Mouse (Mus musculus) lung, embryonic 16.5 days (tissue): ENCODE measurements at regions not wholly inside any gene's neighbourhood (a gene's known extent, or its start where the extent isn't known, plus 50 kb on each side); places are given as distances from the start of the nearest gene placed in this dataset.

Experiments used
- ATAC-seq: fragments of 200-750 bp; cut with Nextera tagmentation; 2 replicates; pipeline ENCODE4 v1.8.0; 2017; ENCODE audit warnings: low read depth, mild to moderate bottlenecking, moderate library complexity
- H3K27ac ChIP-seq: fragments of 300-500 bp; sonication (generic); 2 replicates; pipeline ENCODE4 v1.5.1; 2014; ENCODE audit warnings: mild to moderate bottlenecking, control low read depth, low read length
- H3K27me3 ChIP-seq: fragments of 300-500 bp; sonication (generic); 2 replicates; pipeline ENCODE4 v1.6.1; 2014; ENCODE audit warnings: low read depth, low read length, mixed read lengths; ENCODE audit not compliant: control insufficient read depth, insufficient read depth
- H3K36me3 ChIP-seq: fragments of 300-500 bp; sonication (generic); 2 replicates; pipeline ENCODE4 v1.6.1; 2014; ENCODE audit warnings: low read length; ENCODE audit not compliant: control insufficient read depth, insufficient read depth
- H3K4me1 ChIP-seq: fragments of 300-500 bp; sonication (generic); replicated peaks from 2 replicates; pipeline ENCODE4 v1.6.1; 2014; ENCODE audit warnings: low read length, mixed read lengths; ENCODE audit not compliant: control insufficient read depth, insufficient read depth
- H3K4me2 ChIP-seq: fragments of 300-500 bp; sonication (generic); 2 replicates; pipeline ENCODE4 v1.6.1; 2014; ENCODE audit warnings: low read depth, low read length, control low read depth
- H3K4me3 ChIP-seq: fragments of 300-500 bp; sonication (generic); 2 replicates; pipeline ENCODE4 v1.5.1; 2014; ENCODE audit warnings: mild to moderate bottlenecking, low read length, control low read depth
- H3K9ac ChIP-seq: fragments of 300-500 bp; sonication (generic); 2 replicates; pipeline ENCODE4 v1.6.1; 2014; ENCODE audit warnings: low read length, control low read depth
- H3K9me3 ChIP-seq: fragments of 300-500 bp; sonication (generic); 2 replicates; pipeline ENCODE4 v1.6.1; 2016; ENCODE audit warnings: low read length; ENCODE audit not compliant: control insufficient read depth
- WGBS: fragments of 180-500 bp; shearing (Covaris S2); extraction: QIAGEN DNeasy Blood & Tissue Kit; methylation state at CpG from one replicate; pipeline ENCODE4 v1.1.7; 2014; 5-methylcytosine and 5-hydroxymethylcytosine counted together

DNA sequence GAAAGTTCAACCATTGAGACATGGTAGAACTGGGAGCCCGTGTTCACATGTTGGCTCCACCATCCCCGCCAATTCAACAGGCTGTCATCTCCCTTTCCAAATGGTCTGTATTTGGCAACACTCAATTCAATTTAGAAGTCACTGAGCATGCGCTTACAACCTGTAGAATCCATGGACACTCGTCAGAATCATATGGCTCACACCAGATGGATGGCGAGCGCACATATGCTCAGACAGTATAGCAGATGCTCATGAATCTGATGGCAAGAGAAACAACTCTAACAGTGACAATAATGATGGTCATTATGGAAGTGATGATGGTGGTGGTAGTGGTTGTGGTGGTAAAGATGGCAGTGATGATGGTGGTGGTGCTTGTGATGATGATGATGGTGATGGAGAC, 148.9 kb upstream of the Zdhhc25 start:
- no peaks in the 10 kb centered on the region for H3K36me3 ChIP-seq
- H3K9ac ChIP-seq = no peak overlapping the region
- no peak for ATAC-seq
- no peak overlapping the region for H3K4me2 ChIP-seq
- H3K4me3 ChIP-seq = no peak overlapping the region
- H3K9me3 ChIP-seq = no peaks in the 10 kb centered on the region
- no peak overlapping the region for H3K27ac ChIP-seq
- no peaks in the 10 kb centered on the region for H3K4me1 ChIP-seq
- 93% methylated on average over 6 of the region's 6 CpGs for WGBS
- no peaks in the 10 kb centered on the region for H3K27me3 ChIP-seq

- no peaks in the 10 kb centered on the region for H3K9me3 ChIP-seq
- no peak for ATAC-seq
- WGBS = 74% methylated on average over 12 of the region's 12 CpGs
Measured at GRCm38 (mm10) chr15:88468107-88468506, 132.0 kb upstream of the Zdhhc25 start.

GRCm38 (mm10) chr15:88468810-88469209, 131.3 kb upstream of the Zdhhc25 start:
- no peak overlapping the region for H3K4me3 ChIP-seq
- H3K4me2 ChIP-seq = no peak overlapping the region
- WGBS = 21% methylated on average over 2 of the region's 2 CpGs
- H3K9ac ChIP-seq = no peak overlapping the region
- ATAC-seq = no peak
- H3K27me3 ChIP-seq = no peaks in the 10 kb centered on the region
- H3K9me3 ChIP-seq = no peaks in the 10 kb centered on the region
- H3K36me3 ChIP-seq = no peaks in the 10 kb centered on the region
- H3K27ac ChIP-seq = no peak overlapping the region
- no peaks in the 10 kb centered on the region for H3K4me1 ChIP-seq

More at GRCm38 (mm10) chr15:88468107-88468506, 132.0 kb upstream of the Zdhhc25 start:
- no peak overlapping the region for H3K9ac ChIP-seq
- no peaks in the 10 kb centered on the region for H3K27me3 ChIP-seq
- no peaks in the 10 kb centered on the region for H3K36me3 ChIP-seq
- no peak overlapping the region for H3K27ac ChIP-seq
- H3K4me1 ChIP-seq = no peaks in the 10 kb centered on the region
- no peak overlapping the region for H3K4me2 ChIP-seq
- no peak overlapping the region for H3K4me3 ChIP-seq

- ATAC-seq = no peak
- H3K4me1 ChIP-seq = no peaks in the 10 kb centered on the region
- H3K36me3 ChIP-seq = no peaks in the 10 kb centered on the region
- H3K4me3 ChIP-seq = no peak overlapping the region
- no peak overlapping the region for H3K9ac ChIP-seq
- no peaks in the 10 kb centered on the region for H3K9me3 ChIP-seq
- no peak overlapping the region for H3K27ac ChIP-seq
- no peaks in the 10 kb centered on the region for H3K27me3 ChIP-seq
- WGBS = 65% methylated on average over 15 of the region's 15 CpGs
- no peak overlapping the region for H3K4me2 ChIP-seq
Measured at GRCm38 (mm10) chr15:88469508-88470455, 130.3 kb upstream of the Zdhhc25 start.

GRCm38 (mm10) chr15:88472351-88473100, 127.6 kb upstream of the Zdhhc25 start:
- Histone ChIP-seq H3K4me2 (no peak overlapping the region), H3K27ac (no peak overlapping the region), H3K27me3 (no peaks in the 10 kb centered on the region), H3K4me1 (no peaks in the 10 kb centered on the region), H3K36me3 (no peaks in the 10 kb centered on the region), H3K9me3 (no peaks in the 10 kb centered on the region), H3K4me3 (no peak overlapping the region), H3K9ac (no peak overlapping the region)
- 48% methylated on average over 18 of the region's 18 CpGs for WGBS
- ATAC-seq = no peak

DNA sequence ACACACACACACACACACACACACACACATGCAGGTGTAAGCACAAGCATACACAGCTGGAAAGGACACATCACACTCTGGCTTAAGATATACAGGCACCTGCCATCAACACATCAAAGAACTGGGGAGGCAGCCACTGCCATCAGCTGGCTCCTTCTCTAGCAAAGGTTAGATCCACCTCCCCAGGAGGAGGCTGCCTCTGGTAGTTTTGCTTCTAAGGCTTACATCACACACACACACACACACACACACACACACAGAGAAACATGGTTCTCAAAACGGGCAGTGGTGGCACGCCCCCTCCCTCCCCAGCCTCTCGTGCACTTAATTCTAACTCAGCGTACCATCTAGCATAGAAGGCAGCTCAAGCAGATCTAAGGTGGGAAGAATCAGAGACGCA, 126.9 kb upstream of the Zdhhc25 start:
- Histone ChIP-seq H3K4me1 (no peaks in the 10 kb centered on the region), H3K4me3 (no peak overlapping the region), H3K27me3 (no peaks in the 10 kb centered on the region), H3K27ac (no peak overlapping the region), H3K9me3 (no peaks in the 10 kb centered on the region), H3K36me3 (no peaks in the 10 kb centered on the region), H3K4me2 (no peak overlapping the region), H3K9ac (no peak overlapping the region)
- 69% methylated on average over 5 of the region's 5 CpGs for WGBS
- ATAC-seq = no peak

DNA sequence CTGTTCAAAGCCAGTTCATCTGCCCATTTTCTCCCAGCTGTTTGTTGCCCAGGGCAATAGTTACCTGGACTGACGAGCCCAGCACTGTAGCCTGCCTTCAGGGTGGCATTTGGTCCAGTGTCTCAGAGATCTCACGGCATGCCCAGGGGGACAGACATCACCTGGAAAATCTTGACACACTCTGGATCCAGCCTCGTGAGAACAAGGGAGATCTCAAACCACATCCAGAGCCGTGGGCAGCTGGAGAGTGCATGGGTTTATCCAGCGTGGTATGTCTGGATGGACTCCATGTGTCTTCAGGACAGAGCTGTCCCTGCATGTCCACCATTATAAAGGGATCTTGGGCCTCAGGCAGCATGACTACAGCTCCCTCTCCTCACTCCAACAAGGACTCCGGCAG, 116.6 kb upstream of the Zdhhc25 start:
- H3K27ac ChIP-seq = no peak overlapping the region
- H3K4me3 ChIP-seq = no peak overlapping the region
- no peak for ATAC-seq
- 68% methylated on average over 6 of the region's 6 CpGs for WGBS
- H3K4me1 ChIP-seq = no peaks in the 10 kb centered on the region
- H3K27me3 ChIP-seq = no peaks in the 10 kb centered on the region
- H3K36me3 ChIP-seq = no peaks in the 10 kb centered on the region
- no peak overlapping the region for H3K9ac ChIP-seq
- H3K4me2 ChIP-seq = no peak overlapping the region
- no peaks in the 10 kb centered on the region for H3K9me3 ChIP-seq

- ATAC-seq = no peak
- WGBS = 85% methylated on average over 7 of the region's 7 CpGs
- H3K27ac ChIP-seq = no peak overlapping the region
Measured at GRCm38 (mm10) chr15:88489715-88490114, 110.4 kb upstream of the Zdhhc25 start.

DNA sequence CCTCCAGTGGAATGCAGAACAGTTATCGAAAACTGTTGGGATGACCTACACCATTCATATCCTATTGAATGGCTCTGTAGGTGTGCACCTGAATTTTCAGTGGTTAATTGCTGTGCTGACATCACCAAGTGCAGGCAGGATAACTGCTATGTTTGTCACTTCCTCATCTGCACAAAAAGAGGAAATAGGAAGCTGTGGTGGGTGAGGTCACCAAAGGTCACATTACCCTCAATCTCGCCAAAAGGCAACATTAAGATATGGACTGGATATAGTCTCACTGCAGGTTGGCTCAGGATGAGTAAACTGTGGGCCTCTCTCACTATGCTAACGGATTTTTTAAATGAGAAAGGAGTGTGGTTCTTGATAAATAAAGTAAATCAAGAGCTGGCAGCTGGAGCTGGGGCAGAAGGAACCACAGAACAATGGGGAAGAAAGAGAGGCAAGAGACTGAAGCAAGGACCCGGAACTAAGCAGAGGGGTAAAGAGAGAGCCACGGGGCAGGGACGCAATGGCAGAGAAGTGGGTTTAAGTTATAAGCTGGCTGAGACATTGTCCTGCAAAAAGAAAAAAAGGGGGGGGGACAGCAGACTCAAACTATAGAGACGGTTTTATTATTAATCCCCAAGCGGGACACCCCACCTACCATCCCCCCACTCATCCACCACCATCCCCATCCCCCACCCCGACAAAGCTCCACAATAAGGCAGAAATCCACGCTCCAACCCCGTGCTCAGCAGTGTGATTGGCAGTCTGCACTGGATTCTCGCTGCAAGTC, 109.6 kb upstream of the Zdhhc25 start:
- ATAC-seq = no peak
- Histone ChIP-seq H3K4me3 (no peak overlapping the region), H3K9me3 (no peaks in the 10 kb centered on the region), H3K4me1 (no peaks in the 10 kb centered on the region), H3K4me2 (no peak overlapping the region), H3K36me3 (no peaks in the 10 kb centered on the region), H3K27me3 (no peaks in the 10 kb centered on the region), H3K9ac (no peak overlapping the region), H3K27ac (no peak overlapping the region)
- WGBS = 63% methylated on average over 12 of the region's 12 CpGs

More at GRCm38 (mm10) chr15:88489715-88490114, 110.4 kb upstream of the Zdhhc25 start:
- Histone ChIP-seq H3K36me3 (no peaks in the 10 kb centered on the region), H3K4me2 (no peak overlapping the region), H3K4me1 (no peaks in the 10 kb centered on the region), H3K9ac (no peak overlapping the region), H3K4me3 (no peak overlapping the region), H3K9me3 (no peaks in the 10 kb centered on the region), H3K27me3 (no peaks in the 10 kb centered on the region)
